Mouse (Mus musculus): Measurements from ENCODE around the gene Rita1.
A peak's percentile ranks its signal among the peaks of the same experiment; 100 is the strongest.

Gene Rita1

DNA sequence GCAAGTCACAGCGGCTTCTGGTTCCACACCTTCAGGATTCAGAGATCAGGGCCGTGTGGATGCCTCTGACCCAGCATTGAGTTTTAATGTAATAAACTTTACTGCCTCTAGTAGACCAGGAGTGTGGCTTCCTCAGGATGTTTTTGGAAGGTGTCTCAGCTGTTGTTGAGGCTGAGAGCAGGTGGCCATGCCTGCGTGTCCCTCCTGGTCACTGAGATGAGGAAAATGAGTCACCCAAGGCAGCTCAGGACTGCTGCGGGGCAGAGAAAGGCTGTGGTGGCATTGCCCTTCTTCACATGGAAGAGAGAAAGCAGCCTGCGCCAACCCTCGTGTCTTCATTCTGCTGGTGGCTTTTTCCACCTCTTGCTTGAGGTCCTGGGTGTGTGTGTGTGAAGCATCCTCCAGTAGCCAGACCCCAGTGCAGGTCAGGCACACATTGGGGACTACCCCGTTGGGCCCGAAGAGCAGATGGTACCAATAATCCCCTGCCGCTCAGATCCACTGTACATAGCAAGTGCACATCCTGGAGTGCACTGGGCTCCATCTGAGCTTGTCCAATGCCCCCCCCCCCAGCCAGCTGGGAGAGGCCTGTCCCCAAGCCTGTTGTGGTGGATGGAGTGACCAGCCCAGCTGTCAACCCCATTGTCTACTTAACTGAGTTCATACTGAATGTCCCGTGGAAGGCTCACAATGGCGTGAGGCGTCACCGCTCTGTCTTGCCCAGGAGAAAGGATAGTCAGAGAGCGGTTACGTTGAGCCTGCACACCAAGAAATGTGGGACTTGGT is 15.3 kb upstream of the Rita1 start:
- no peak for DNase-seq (ENCODE audit: extremely low read depth, low read depth)

DNA sequence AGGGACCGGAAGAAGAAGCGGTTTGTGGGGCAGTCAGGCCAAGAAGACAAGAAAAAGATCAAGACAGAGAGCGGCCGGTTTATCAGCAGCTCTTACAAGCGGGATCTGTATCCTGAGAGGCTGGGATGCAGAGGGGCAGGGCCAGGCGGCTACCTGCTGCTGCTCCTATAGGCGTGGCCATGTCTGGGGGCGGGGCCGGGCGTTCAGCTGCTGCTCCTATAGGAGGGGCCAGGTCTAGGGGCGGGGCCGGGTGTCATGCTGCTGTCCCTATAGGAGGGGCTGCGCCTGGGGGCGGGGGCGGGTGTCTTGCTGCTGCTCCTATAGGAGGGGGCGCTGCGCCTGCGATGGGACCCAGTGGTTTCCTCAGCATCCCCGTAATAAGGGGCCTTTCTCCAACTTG is 14.0 kb upstream of the Rita1 start:
- no peak for DNase-seq (ENCODE audit: extremely low read depth, low read depth)

DNA sequence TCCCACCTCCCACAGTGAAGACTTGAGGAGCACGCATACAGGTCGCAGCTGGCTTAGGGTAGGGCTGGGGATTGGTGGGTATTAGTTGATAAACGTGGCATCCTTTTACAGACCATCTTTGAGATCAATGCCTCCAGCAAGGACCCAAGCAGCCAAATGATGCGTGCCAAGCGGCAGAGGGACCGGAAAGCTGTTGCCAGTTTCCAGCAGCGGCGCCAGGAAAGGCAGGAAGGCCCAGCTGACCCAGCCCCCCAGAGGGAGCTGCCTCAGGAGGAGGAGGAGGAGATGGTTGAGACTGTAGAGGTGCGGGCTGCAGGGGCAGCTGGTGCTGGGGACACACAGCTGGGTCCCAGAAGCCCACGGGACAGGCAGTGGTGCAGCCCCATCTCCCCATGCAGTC is 12.0 kb upstream of the Rita1 start:
- DNase-seq (ENCODE audit: extremely low read depth, low read depth), result no peak

DNA sequence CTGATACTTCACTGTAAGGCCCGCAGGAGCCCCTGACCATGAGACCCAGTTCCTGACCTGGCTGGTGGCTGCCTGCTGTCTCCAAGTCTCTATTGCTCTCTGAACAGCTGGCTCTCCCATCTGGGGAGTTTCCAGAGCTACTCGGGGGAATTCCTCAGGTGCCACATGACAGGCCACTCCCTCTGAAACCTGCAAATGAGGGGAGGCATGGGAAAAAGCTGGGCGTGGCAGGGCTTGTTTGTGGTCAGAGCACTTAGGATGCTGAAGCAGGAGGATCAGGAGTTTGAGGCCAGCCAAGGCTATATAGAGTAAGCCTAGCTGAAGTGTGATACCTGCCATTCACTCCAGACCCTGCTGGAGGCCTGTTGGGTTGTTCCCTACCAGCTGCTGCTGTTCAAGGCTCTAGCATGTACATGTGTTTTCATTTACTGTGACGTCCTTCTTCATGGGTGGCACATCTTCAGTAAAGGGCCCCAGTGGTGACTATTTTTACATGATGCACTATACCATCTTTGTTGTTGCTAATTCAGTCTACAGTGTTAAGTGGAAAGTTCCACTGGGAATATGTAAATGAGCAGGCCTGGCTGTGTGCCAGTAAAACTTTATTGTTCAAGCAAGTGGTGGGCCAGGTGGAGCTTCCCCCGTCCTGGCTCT is 9.9 kb upstream of the Rita1 start:
- DNase-seq (ENCODE audit: extremely low read depth, low read depth), result no peak

DNA sequence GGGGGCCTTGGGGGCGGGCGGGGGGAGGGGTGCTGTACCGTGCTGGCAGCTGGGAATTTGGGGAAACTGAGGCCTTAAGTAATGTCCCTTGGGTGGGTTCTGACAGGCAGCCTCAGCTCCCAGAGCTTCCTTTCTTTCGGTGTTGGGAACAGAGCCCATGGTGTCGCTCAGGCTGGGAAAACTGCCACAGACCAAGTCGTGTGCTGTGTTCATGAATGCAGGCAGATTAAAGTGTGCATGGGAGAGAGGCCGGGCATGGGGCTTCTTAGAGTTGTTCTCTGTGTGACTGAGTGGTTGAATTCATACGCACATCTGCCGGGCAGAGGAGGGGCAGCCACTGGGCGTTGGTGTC is 9.4 kb upstream of the Rita1 start:
- DNase-seq (ENCODE audit: extremely low read depth, low read depth), result no peak

DNA sequence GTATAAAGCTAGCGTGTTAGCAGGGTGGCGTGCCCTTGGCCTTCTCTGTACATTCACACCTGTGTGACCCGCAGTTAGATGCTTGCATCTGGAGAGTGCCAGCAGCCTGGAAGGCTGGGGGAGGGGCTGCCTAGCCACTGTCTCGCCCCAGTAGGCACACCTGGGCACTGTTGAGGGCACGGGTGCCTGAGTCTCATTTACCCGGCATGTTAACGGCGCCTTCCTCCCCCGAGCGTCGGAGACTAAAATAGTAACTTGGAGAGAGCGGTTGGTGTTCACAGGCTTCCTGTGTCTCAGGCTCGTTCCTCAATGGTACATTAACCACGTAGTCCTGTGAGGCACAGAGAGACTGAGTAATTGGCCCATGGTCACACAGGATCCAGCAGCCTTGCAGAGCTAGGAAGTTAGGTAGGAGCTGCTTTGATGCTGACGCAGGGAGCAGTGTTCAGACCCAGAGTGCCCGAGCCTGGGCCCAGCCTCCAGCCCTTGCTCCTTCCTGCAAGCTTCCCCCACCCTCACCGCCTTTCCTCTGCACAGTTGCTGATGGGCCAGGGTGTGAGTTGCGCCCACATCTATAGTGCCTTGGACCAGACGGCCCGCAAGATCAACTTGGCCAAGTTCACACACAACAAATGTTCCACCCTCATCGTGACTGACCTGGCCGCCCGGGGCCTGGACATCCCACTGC is 8.8 kb upstream of the Rita1 start:
- no peak for DNase-seq (ENCODE audit: extremely low read depth, low read depth)

DNA sequence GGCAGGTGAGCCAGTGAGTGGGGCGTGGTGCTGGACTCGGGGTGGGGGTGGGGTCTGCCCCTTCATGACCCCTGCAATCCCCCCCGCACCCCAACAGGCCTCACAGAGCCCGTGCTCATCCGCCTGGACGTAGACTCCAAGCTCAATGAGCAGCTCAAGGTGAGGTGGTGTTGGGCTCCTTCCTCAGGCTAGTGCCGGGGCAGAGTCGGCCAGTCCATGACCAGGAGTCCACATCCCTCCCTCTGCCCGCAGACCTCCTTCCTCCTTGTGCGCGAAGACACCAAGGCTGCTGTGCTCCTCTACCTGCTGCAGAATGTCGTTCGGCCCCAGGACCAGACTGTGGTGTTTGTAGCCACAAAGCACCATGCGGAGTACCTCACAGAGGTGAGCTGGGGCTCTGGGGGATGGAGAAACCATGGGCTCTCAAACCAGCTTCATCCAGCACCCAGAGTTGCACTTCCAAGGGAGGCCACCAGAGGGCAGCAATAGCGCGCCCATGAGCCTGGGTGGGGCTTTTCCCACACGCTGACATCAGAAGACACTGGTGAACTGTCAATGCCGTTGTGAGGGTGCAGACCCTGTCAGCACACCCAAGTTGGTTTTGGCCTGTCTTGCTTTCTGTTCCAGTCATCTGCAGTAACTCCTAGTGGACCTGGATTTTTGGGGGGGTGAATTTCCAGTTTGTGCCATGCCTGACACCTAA is 8.1 kb upstream of the Rita1 start:
- no peak for DNase-seq (ENCODE audit: extremely low read depth, low read depth)

DNA sequence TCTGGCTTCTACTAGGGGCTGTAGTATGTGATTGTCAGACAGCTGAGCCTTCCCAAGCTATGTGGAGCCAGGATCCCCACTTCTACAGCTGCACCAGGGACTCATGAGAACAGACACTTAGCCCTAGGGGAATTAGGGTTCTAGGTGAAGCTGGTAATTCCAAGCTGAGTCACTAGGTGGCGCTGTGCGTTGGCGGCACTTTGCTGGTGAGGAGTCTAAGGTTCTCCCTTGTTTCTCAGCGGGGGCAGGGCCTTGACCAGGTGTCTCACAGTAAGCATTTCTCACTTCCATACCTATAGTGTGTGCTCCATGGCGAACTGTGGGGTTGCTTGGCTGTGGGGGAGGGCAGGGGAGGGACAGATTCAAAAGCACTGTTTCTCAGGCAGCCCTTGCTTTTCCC is 6.8 kb upstream of the Rita1 start:
- DNase-seq (ENCODE audit: extremely low read depth, low read depth), result no peak

DNA sequence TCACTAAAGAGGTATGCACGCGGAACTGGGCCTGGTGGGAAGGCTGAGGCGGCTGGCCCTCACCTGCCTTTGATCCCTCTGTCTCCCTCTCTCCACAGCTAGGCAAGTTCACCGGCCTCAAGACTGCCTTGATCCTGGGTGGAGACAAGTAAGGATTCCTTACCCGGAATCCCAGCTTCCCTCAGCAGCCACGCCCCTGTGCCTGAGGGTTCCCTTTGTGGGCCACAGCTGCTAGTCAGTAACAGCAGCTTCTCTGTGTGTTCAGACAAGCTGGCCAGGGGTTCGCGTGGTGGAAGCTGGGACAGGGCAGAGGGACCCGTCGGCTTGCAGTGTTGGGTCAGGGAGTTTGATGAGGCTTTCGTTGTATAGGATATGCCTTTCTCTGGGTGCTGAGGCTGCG is 6.4 kb upstream of the Rita1 start:
- no peak for DNase-seq (ENCODE audit: extremely low read depth, low read depth)

DNA sequence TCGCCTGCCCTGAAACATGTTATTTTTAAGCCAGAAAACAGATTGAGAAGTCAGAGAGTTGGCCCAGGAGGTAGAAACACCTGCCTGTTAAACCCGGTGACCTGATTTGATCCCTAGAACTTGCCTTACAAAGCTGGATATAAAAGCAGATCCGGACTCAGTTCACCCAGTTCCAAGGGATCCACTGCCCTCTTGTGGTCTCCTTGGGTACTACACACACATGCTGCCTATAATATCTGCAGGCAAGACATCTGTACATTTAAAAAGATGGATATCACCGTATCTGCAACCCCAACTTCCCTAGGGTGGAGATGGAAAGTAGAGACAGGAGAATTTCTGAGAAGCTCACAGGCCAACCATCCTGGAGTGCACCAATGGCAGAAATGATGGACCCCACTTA is 3.5 kb upstream of the Rita1 start:
- DNase-seq (ENCODE audit: extremely low read depth, low read depth), result no peak

DNA sequence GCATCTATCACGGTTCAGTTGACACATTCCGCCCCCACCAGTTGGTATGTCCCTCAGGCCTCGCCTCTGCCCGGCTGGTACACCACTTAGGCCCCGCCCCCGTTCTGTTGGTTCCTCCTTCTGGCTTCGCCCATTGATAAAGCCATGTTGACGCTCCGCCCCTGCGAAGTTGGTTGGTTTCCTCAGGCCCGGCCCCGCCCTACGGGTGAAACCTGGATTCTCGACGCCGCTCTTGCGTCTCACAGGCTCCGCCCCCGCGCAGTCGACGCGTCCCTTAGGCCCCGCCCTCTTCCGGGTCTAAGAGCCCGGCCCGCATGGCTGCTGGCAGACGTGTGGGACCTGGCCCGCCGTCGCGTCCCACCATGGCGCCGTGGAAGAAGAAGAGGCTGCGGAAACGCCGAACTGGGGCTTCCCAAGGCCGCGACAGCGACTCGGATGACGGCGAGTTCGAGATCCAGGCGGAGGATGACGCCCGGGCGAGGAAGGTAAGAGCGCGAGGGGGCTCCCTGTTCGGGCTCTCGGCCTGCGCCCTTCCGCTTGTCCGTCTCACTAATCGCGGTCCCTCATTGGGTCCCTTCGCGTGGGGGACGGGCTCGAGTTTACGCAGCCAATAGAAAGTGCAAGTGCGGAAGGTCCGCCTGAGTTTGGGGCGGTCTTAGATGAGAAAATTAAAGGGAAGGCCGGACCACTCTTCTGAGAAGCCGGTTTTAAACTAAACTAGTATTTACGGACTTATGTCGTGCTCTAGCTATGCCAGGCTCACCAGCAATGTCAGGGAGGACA is 624 bp upstream of the Rita1 start:
- DNase-seq (ENCODE audit: extremely low read depth, low read depth), result peak; percentile 95

DNA sequence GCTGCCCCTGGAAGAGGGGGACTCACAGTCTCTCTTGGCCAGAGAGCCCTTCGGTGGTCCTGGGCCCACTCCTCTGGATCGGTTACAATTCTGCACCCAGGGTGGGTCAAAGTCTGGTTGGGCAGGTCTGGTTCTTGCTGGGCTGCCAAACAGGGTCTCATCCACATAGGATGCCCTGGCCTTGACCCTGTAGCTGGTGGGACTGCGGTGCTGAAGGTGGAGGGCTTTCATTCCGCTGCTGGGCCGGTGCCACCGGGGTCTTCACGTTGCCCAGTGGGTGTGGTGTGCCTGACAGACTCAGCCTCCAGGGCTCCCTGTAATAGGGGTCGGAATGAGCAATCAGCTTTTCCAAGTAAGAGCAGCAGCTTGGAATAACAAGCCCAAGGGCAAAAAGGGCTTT is 973 bp downstream of the Rita1 start:
- DNase-seq (ENCODE audit: extremely low read depth, low read depth), result no peak

DNA sequence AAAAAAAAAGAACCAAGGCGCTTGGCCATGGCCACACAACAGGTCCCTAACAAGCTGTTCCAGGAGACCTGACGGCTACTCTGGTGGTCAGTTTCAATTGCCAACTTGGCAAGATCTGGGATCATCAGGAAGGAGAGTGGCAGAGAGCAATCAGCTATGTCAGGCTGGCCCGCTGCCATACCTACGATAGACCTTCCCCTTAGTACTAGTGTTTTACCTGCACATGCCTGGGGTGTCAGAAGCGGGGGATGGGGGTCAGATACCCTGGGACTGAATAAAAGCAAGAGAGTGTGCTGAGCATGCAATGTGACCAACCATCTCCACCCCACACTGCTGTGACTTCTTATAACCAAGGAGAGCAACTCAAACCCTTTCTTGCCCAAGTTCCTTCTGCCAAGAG is 1.5 kb downstream of the Rita1 start:
- no peak for DNase-seq (ENCODE audit: extremely low read depth, low read depth)

DNA sequence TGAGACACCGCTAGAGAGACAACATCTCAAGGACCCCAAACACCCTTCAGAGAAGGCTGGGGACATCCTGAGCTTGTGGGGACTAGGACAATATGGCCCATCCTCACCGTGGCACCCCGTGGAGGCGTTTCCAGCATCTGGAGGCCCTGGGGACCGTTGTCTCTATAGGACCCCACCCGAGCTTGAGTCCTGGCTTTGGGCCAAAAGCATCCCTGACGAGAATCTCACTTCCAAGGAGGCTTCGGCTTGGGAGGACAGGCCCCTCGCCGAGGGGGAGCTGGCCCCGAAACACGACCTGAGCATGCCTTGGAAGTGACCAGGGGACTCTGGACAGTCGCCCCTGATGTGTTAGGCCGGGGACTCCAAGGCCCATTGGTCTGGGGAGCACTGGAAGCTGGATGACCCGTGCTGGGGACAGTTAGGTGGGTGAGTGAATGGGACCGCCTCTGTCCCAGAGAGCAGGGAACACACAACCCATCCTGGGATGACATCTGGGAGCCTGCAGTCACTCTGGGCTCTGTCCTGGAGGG is 3.1 kb downstream of the Rita1 start:
- DNase-seq (ENCODE audit: extremely low read depth, low read depth), result no peak

DNA sequence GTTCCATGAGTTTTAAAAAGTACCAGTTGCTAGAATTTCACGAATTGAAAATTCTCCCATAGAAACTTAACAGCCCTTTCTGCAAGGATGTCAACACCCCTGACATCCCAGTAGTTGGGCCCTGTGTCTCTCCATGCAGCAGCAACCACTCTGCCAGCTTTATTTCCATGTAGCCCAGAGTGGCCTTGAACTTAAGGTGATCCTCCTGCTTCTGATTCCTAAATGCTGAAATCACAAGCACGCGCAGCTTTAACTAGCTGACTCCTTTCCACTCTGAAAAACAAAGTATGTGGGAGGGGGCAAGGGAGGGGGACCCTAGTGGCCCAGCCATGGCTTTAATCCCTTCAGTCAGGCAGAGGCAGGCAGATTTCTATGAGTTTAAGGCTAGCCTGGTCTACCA is 5.1 kb downstream of the Rita1 start:
- DNase-seq (ENCODE audit: extremely low read depth, low read depth), result no peak

DNA sequence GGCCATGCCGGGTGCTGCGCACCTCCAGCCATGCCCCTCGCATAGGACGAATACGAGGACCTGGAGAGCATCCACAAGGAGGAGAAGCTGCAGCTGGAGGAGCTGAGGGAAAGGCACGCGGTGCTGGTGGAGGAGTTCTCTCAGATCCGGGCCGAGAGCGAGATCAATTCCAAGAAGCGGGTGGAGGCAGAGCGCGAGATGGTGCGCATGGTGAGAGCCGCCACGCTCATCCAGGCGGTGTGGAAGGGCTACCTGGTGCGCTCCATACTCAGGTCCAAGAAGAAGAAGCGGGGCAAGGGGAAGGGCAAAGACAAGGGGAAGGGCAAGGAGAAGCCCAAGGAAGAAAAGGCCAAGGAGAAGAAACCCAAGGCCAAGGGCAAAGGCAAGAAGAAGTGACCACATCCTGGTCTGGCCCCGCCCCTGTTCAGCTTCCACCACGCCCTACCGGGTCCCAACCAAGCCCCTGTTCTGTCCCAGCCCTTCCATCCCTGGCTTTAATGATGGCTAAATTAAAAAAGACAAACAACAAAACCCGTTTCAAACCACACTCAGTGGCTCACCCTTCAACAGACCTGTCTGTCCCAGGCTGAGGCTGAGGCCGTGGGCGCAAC is 5.7 kb downstream of the Rita1 start:
- DNase-seq (ENCODE audit: extremely low read depth, low read depth), result no peak

DNA sequence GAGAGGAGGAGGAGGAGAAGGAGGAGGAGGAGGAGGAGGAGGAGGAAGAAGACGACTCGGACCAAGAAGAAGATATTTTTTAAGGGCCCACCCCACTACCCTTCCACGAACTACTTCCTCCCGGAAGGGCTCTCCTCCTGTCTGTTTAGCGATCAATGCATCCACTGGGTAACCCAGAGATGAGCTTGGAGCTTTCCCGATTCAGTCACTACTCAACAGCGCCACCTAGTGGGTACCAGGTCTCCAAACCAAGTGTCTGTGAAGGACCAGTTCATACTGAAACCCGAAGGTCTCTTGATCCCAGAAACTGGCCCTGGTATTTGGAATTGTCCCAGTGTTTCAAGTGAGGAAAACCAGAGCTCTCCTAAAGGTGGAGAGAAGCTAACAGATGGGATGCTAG is 6.7 kb downstream of the Rita1 start:
- DNase-seq (ENCODE audit: extremely low read depth, low read depth), result peak; percentile 88

DNA sequence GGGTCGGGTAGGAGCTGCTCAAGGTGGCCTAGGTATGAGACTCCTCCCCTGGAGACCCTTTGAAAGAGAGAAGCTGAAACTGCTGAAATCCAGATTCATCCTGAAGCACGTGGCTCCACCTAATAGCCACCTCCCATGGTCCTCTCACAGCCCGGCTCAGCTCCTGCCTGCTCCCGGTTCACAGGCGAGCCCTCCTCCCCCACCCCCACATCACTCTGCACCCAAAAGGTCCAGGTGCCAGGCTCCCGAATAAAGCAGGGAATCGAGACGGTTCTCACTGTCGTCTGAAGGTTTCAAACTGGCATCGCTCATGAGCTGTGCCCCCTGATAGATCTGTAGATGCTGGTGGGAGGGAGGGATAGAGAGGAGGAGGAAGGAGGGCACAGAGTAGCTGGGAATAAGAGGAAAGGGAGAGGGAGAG is 7.1 kb downstream of the Rita1 start:
- no peak for DNase-seq (ENCODE audit: extremely low read depth, low read depth)

DNA sequence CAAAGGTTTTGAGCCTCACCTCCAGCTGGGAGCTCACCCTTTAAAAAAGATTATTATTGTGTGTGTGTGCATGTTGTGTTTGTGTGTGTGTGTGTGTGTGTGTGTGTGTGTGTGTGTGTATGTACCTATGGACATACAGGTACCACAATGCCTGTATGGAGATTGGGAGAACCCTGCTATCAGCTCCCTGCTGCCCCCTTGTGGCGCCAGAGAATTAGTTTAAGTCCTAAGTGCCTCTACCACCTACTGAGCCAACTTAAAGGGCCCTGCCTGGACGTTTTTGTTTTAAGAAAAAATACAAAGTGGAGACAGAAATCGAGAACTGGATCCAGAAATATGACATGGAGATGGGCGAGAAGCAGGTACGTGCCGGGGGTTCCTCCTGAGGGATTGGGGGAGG is 7.5 kb downstream of the Rita1 start:
- DNase-seq (ENCODE audit: extremely low read depth, low read depth), result peak; percentile 66

DNA sequence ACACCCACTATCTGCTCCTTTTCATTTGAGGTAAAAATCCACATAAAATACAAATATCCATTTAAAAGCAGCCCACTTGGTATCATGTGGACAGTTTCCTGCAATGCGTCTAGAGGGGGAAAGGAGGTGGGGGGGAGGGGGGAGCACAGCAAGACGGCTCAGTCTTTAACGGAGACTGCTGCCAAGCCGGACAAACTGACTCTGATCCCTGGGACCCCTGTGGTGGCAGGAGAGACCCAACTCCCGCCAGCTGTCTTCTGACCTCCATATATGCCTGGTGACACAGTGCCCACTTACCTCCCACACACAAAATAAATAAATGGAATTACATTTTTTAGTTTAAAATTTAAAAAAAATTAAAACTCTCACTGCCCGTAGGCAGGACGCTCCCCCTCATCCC is 8.9 kb downstream of the Rita1 start:
- DNase-seq (ENCODE audit: extremely low read depth, low read depth), result no peak

DNA sequence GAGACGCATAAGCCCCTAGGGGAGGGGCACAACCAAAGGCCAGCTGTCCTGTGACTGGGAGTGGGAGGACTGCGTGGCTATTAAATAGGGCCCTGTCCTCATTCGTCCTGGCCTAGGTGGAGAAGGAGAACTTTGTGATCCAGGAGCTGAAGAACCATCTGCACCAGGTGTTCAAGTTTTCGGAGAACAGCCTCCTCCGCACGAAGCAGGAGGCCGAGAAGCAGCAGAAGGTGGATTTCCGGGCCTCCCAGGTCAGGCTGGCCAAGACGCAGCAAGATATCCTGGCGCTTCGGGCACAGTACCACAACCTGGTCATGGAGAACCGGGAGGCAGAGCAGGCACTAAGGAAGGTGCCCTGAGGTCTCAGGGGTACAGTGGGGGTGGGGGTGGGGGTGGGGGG is 10.2 kb downstream of the Rita1 start:
- no peak for DNase-seq (ENCODE audit: extremely low read depth, low read depth)

All from MEL-GATA-1-ER (cell line).